Mouse (Mus musculus): Measurements from ENCODE around the gene Kalrn. TPM values are rescaled to one million over a fixed set of nuclear protein-coding genes. Genes with fewer than 3 reads are reported as not detected.
A peak's percentile ranks its signal among the peaks of the same experiment; 100 is the strongest.

Kalrn gene
- total and polyA plus RNA-seq, 2 experiments from 2014 or later, result 19.4 to 44.5 TPM

DNA sequence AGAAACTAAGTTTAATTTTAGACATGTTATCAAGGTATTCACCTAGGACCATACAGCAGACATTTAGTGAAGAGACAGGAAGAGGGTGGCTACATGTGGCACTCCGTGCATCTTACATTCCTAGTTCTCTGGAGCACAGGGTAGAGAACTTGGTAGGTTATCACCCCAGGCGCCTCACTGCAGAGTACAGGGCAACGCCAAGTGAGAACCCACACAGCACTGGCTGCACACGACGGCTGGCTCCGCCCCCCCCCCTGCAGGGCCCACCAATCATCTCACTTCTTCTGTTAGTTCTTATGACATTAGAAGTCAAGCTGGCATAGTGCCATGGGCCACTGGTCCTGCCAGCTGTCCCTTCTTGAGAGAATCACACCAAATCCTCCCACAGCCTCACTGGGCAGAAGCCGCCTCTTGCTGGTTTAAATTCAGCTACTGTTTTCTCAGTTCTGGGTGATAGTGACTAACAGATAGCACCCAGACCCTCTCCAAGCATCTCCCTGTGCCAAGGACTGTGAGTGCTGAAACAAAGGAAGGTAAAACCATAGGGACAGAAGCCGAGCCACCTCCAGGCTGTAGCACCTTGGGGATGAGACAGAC is 133.2 kb downstream of the Kalrn start:
- Histone ChIP-seq H3K27me3 (ENCODE audit: control insufficient read depth, insufficient read depth, low read length) (no peaks in the 10 kb centered on the region), H3K9ac (replicated peaks; ENCODE audit: low read depth, low read length) (no peak overlapping the region), H3K4me1 (ENCODE audit: control insufficient read depth, insufficient read depth) (peaks cover 28% of the 10 kb centered on the region), H3K4me3 (ENCODE audit: low read depth, low read length) (no peak overlapping the region), H3K27ac (ENCODE audit: low read depth) (peak overlapping the region; percentile 66), H3K36me3 (replicated peaks; ENCODE audit: control insufficient read depth, insufficient read depth, low read length) (no peaks in the 10 kb centered on the region), H3K9me3 (replicated peaks; ENCODE audit: control insufficient read depth, low read length) (no peaks in the 10 kb centered on the region), H3K4me2 (ENCODE audit: low read depth, low read length) (no peak overlapping the region)
- no peak for DNase-seq (ENCODE audit: low spot score)
- ATAC-seq (ENCODE audit: insufficient read depth, low read depth), result no peak
- 71% methylated on average over 8 of the region's 8 CpGs for WGBS
- TF ChIP-seq EP300 (IDR thresholded peaks at IDR 0.05; ENCODE audit: low read depth), result no peak
- TF ChIP-seq CTCF (IDR thresholded peaks at IDR 0.05; ENCODE audit: low read depth), result no peak

DNA sequence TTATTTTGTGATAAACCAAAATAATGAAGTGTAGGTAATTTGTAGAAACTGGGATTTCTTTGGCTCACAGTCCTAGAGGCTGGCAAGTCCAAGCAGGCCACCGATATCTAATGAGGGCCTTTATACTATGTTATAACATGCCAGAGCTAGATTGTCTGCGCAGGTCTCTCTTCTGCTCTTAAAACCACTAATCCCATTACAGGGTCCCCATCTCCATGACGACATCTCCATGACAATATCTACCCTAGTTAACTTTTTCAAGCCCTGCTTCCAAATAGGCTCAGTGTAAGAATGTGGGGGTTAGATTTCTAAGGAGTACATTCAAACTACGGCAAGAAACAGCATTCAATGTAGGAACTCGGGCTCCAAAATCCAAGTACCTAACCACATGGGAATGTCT is 143.2 kb downstream of the Kalrn start:
- Histone ChIP-seq H3K36me3 (replicated peaks; ENCODE audit: control insufficient read depth, insufficient read depth, low read length) (no peaks in the 10 kb centered on the region), H3K4me2 (ENCODE audit: low read depth, low read length) (no peak overlapping the region), H3K9me3 (replicated peaks; ENCODE audit: control insufficient read depth, low read length) (no peaks in the 10 kb centered on the region), H3K27me3 (ENCODE audit: control insufficient read depth, insufficient read depth, low read length) (no peaks in the 10 kb centered on the region), H3K27ac (ENCODE audit: low read depth) (no peak overlapping the region), H3K4me1 (ENCODE audit: control insufficient read depth, insufficient read depth) (peaks cover 7% of the 10 kb centered on the region; the same call in 1 of the 2 replicates), H3K4me3 (ENCODE audit: low read depth, low read length) (no peak overlapping the region), H3K9ac (replicated peaks; ENCODE audit: low read depth, low read length) (no peak overlapping the region)
- DNase-seq (ENCODE audit: low spot score) (no peak), ATAC-seq (ENCODE audit: insufficient read depth, low read depth) (no peak)
- TF ChIP-seq EP300 (IDR thresholded peaks at IDR 0.05; ENCODE audit: low read depth) (no peak), CTCF (IDR thresholded peaks at IDR 0.05; ENCODE audit: low read depth) (no peak)
- WGBS, result 88% methylated on average over 5 of the region's 5 CpGs

DNA sequence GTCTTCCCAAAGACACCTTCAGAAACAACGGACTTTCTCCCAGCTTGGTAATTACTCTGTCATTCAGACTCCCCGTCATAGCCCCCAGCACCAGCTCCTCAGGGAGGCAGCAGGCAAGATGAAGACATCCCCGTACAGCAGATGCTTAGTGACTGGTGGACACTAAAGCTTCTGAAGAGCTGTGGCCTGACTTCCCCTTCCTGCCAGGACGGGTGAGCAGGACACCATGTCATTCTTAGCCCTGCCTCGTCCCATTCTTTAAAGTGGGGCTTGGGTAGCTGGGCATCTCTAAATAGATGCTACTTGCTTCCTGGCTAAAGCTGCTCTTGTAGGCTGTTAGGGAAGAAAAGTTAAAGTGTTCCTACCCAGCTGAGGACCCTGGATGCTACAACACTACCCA is 145.7 kb downstream of the Kalrn start:
- Histone ChIP-seq H3K4me3 (ENCODE audit: low read depth, low read length) (no peak overlapping the region), H3K4me1 (ENCODE audit: control insufficient read depth, insufficient read depth) (peaks cover 7% of the 10 kb centered on the region; the same call in 1 of the 2 replicates), H3K36me3 (replicated peaks; ENCODE audit: control insufficient read depth, insufficient read depth, low read length) (no peaks in the 10 kb centered on the region), H3K9ac (replicated peaks; ENCODE audit: low read depth, low read length) (no peak overlapping the region), H3K27ac (ENCODE audit: low read depth) (no peak overlapping the region), H3K27me3 (ENCODE audit: control insufficient read depth, insufficient read depth, low read length) (no peaks in the 10 kb centered on the region), H3K4me2 (ENCODE audit: low read depth, low read length) (no peak overlapping the region), H3K9me3 (replicated peaks; ENCODE audit: control insufficient read depth, low read length) (no peaks in the 10 kb centered on the region)
- no peak for TF ChIP-seq EP300 (IDR thresholded peaks at IDR 0.05; ENCODE audit: low read depth)
- TF ChIP-seq CTCF (IDR thresholded peaks at IDR 0.05; ENCODE audit: low read depth), result no peak
- WGBS, result 79% methylated on average over 5 of the region's 5 CpGs
- DNase-seq (ENCODE audit: low spot score) (no peak), ATAC-seq (ENCODE audit: insufficient read depth, low read depth) (no peak)

DNA sequence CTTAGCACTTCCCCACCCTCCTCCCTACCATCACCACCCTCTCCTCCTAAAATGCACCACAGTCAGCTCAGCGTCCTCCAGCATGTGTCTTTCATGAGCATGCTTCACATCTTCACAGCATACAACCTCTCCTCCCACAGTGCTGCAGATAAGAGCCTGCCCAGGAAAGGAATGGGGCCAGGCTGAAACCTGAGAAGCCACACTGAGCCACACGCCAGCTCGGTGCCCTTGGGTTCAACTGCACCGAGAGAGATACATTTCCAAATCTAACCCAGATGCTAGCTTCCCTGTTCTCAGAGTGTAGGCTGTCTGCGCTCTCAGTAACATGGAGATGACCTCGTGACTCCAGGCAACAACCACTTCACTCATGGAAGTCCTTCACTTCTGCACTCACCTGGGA is 151.9 kb downstream of the Kalrn start:
- peak; percentile 71 for ATAC-seq (ENCODE audit: insufficient read depth, low read depth)

DNA sequence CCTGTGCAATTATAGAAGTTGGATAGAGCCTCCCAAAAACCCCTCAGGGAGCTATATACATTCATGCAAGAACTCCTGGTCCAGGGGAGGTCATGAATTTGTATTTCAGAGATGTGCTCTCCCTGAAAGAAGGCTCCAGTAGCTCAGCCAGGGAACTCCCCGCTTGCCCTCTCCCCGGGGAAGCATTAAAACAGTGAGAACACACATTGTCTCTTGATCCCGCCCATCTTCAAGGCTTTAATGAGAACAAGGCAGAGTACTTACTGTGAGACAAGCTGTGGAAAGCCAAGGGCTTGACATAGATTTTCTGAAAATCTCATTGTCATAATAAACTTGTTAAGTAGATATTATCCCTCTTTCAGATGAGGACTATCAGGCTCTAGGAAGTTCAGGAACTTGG is 155.4 kb downstream of the Kalrn start:
- H3K4me1 ChIP-seq (ENCODE audit: control insufficient read depth, insufficient read depth), result peaks cover 16% of the 10 kb centered on the region; the same call in 1 of the 2 replicates

More for the DNA sequence above, 151.9 kb downstream of the Kalrn start:
- 22% methylated on average over 6 of the region's 6 CpGs for WGBS
- no peak overlapping the region for H3K4me3 ChIP-seq (ENCODE audit: low read depth, low read length)
- H3K4me1 ChIP-seq (ENCODE audit: control insufficient read depth, insufficient read depth), result peaks cover 16% of the 10 kb centered on the region
- TF ChIP-seq EP300 (IDR thresholded peaks at IDR 0.05; ENCODE audit: low read depth), result no peak
- TF ChIP-seq CTCF (IDR thresholded peaks at IDR 0.05; ENCODE audit: low read depth), result no peak
- peak; percentile 16 for DNase-seq (ENCODE audit: low spot score)
- no peak overlapping the region for H3K4me2 ChIP-seq (ENCODE audit: low read depth, low read length)
- no peaks in the 10 kb centered on the region for H3K27me3 ChIP-seq (ENCODE audit: control insufficient read depth, insufficient read depth, low read length)
- H3K36me3 ChIP-seq (replicated peaks; ENCODE audit: control insufficient read depth, insufficient read depth, low read length), result no peaks in the 10 kb centered on the region
- no peaks in the 10 kb centered on the region for H3K9me3 ChIP-seq (replicated peaks; ENCODE audit: control insufficient read depth, low read length)
- H3K27ac ChIP-seq (ENCODE audit: low read depth), result no peak overlapping the region
- H3K9ac ChIP-seq (replicated peaks; ENCODE audit: low read depth, low read length), result no peak overlapping the region

DNA sequence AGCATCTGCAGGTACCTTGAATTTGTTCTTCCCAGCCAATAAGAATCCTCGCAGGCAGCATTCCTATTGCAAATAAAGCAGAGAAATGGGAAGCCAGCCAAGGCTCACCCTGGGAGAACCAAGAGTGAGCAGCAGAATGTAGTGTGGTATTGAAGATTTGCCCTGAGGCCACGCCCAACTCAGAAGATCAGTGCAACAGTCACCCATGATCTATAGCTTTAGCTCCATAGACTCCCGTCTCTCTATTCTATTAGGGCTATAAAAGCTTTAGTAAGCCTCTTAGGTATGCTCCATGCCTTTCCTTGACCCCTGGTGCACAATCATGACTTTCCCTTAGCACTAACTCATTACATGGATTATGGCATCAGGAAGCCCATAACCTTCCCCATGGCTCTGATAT is 155.9 kb downstream of the Kalrn start:
- DNase-seq (ENCODE audit: low spot score), result no peak
- Histone ChIP-seq H3K4me2 (ENCODE audit: low read depth, low read length) (no peak overlapping the region), H3K4me1 (ENCODE audit: control insufficient read depth, insufficient read depth) (peaks cover 16% of the 10 kb centered on the region; the same call in 1 of the 2 replicates), H3K27me3 (ENCODE audit: control insufficient read depth, insufficient read depth, low read length) (no peaks in the 10 kb centered on the region), H3K9ac (replicated peaks; ENCODE audit: low read depth, low read length) (no peak overlapping the region), H3K27ac (ENCODE audit: low read depth) (no peak overlapping the region), H3K36me3 (replicated peaks; ENCODE audit: control insufficient read depth, insufficient read depth, low read length) (no peaks in the 10 kb centered on the region), H3K4me3 (ENCODE audit: low read depth, low read length) (no peak overlapping the region), H3K9me3 (replicated peaks; ENCODE audit: control insufficient read depth, low read length) (no peaks in the 10 kb centered on the region)
- ATAC-seq (ENCODE audit: insufficient read depth, low read depth), result no peak
- no peak for TF ChIP-seq CTCF (IDR thresholded peaks at IDR 0.05; ENCODE audit: low read depth)
- TF ChIP-seq EP300 (IDR thresholded peaks at IDR 0.05; ENCODE audit: low read depth), result no peak
- 77% methylated on average over 3 of the region's 3 CpGs for WGBS

More for the DNA sequence above, 155.4 kb downstream of the Kalrn start:
- Histone ChIP-seq H3K9me3 (replicated peaks; ENCODE audit: control insufficient read depth, low read length) (no peaks in the 10 kb centered on the region), H3K27me3 (ENCODE audit: control insufficient read depth, insufficient read depth, low read length) (no peaks in the 10 kb centered on the region), H3K4me3 (ENCODE audit: low read depth, low read length) (no peak overlapping the region), H3K4me2 (ENCODE audit: low read depth, low read length) (no peak overlapping the region), H3K27ac (ENCODE audit: low read depth) (no peak overlapping the region), H3K36me3 (replicated peaks; ENCODE audit: control insufficient read depth, insufficient read depth, low read length) (no peaks in the 10 kb centered on the region), H3K9ac (replicated peaks; ENCODE audit: low read depth, low read length) (no peak overlapping the region)
- TF ChIP-seq CTCF (IDR thresholded peaks at IDR 0.05; ENCODE audit: low read depth) (no peak), EP300 (IDR thresholded peaks at IDR 0.05; ENCODE audit: low read depth) (no peak)
- 69% methylated on average over 3 of the region's 3 CpGs for WGBS
- DNase-seq (ENCODE audit: low spot score) (no peak), ATAC-seq (ENCODE audit: insufficient read depth, low read depth) (no peak)

Data from heart, postnatal 0 days (tissue).